Mouse (Mus musculus) cerebellum, adult 2 months (tissue): Measurements from ENCODE around the gene C6. TPM values are rescaled to one million over a fixed set of nuclear protein-coding genes. Genes with fewer than 3 reads are reported as not detected.

Experiments
- DNase-seq, 2 experiments: peaks; one replicate each; pipeline ENCODE4 v3.0.0; 2021
- H3K27ac ChIP-seq: fragments of 200-500 bp; 2 replicates; pipeline ENCODE4 v1.5.1; 2012; ENCODE audit warnings: low read length, control low read depth, inconsistent platforms; ENCODE audit not compliant: insufficient read depth
- H3K27me3 ChIP-seq: fragments of 200-500 bp; 2 replicates; pipeline ENCODE4 v1.6.1; 2012; ENCODE audit warnings: inconsistent platforms, mild to moderate bottlenecking, low read length, moderate library complexity; ENCODE audit not compliant: control insufficient read depth, insufficient read depth
- H3K4me1 ChIP-seq: fragments of 200-500 bp; 2 replicates; pipeline ENCODE4 v1.6.1; 2011; ENCODE audit warnings: low read length; ENCODE audit not compliant: control insufficient read depth, insufficient read depth
- H3K4me3 ChIP-seq: fragments of 200-500 bp; replicated peaks from 2 replicates; pipeline ENCODE3; 2011; ENCODE audit warnings: mild to moderate bottlenecking, low read depth, low read length, control low read depth; ENCODE audit not compliant: insufficient read depth
- CTCF ChIP-seq: fragments of 200-500 bp; IDR thresholded peaks from 2 replicates; pipeline ENCODE4 v1.5.1; 2011; ENCODE audit warnings: low read depth, mild to moderate bottlenecking, control low read depth, low read length, moderate library complexity, borderline replicate concordance; ENCODE audit not compliant: insufficient read depth
- POLR2A ChIP-seq: fragments of 200-500 bp; IDR thresholded peaks from 2 replicates; pipeline ENCODE4 v1.6.1; 2011; ENCODE audit warnings: low read length, control low read depth, borderline replicate concordance; ENCODE audit not compliant: insufficient read depth
- WGBS: fragments of 180-500 bp; shearing (Covaris S2); methylation state at CpG from one replicate; pipeline ENCODE4 v1.1.7; 2018; 5-methylcytosine and 5-hydroxymethylcytosine counted together
- polyA plus RNA-seq: library from polyadenylated mRNA; depleted of rRNA; stranded (reverse); fragments of >200 nt; gene quantifications from 2 replicates; pipeline ENCODE4 v1.2.3, GENCODE M21; 2012; rRNA removed

C6 gene
- not detected in 2 replicates for polyA plus RNA-seq

- Histone ChIP-seq H3K27ac (no peak within 1 kb of the TSS), H3K4me3 (no peak within 1 kb of the TSS), H3K4me1 (no peaks in the 10 kb centered on the region), H3K27me3 (no peaks in the 10 kb centered on the region)
- 90% methylated on average over 9 of the region's 9 CpGs for WGBS
- DNase-seq = no peak
- TF ChIP-seq POLR2A = no peak
- TF ChIP-seq CTCF = no peak
These were observed at the start of gene C6 for GRCm38 (mm10) chr15:4726830-4727310. TSS of gene C6 (plus strand) at chr15:4727175.

- Histone ChIP-seq H3K4me1 (no peaks in the 10 kb centered on the region), H3K27ac (no peak overlapping the region), H3K4me3 (no peak overlapping the region), H3K27me3 (no peaks in the 10 kb centered on the region)
- no peak for DNase-seq
- TF ChIP-seq CTCF (no peak), POLR2A (no peak)
- 87% methylated on average over 4 of the region's 4 CpGs for WGBS
These were observed 29.4 kb upstream of the C6 start for GRCm38 (mm10) chr15:4697604-4698003.

GRCm38 (mm10) chr15:4734150-4734549 lies 7.2 kb downstream of the C6 start:
- no peak for TF ChIP-seq CTCF
- TF ChIP-seq POLR2A = no peak
- H3K27ac ChIP-seq = no peak overlapping the region
- no peak for DNase-seq
- WGBS = 93% methylated on average over 1 of the region's 1 CpGs
- no peak overlapping the region for H3K4me3 ChIP-seq
- no peaks in the 10 kb centered on the region for H3K27me3 ChIP-seq
- H3K4me1 ChIP-seq = no peaks in the 10 kb centered on the region

GRCm38 (mm10) chr15:4734996-4735609 lies 8.1 kb downstream of the C6 start:
- Histone ChIP-seq H3K27ac (no peak overlapping the region), H3K27me3 (no peaks in the 10 kb centered on the region), H3K4me3 (no peak overlapping the region), H3K4me1 (no peaks in the 10 kb centered on the region)
- no peak for DNase-seq
- TF ChIP-seq POLR2A = no peak
- 83% methylated on average over 2 of the region's 2 CpGs for WGBS

- TF ChIP-seq POLR2A (no peak), CTCF (no peak)
- no peaks in the 10 kb centered on the region for H3K27me3 ChIP-seq
- H3K4me3 ChIP-seq = no peak overlapping the region
- 87% methylated on average over 3 of the region's 3 CpGs for WGBS
- no peaks in the 10 kb centered on the region for H3K4me1 ChIP-seq
- no peak for DNase-seq
- no peak overlapping the region for H3K27ac ChIP-seq
These were observed 20.7 kb downstream of the C6 start for GRCm38 (mm10) chr15:4747656-4748055.

- TF ChIP-seq CTCF (no peak), POLR2A (no peak)
- 69% methylated on average over 3 of the region's 3 CpGs for WGBS
- DNase-seq = no peak
- Histone ChIP-seq H3K27me3 (no peaks in the 10 kb centered on the region), H3K4me1 (no peaks in the 10 kb centered on the region), H3K4me3 (no peak overlapping the region), H3K27ac (no peak overlapping the region)
These were observed 63.4 kb downstream of the C6 start for GRCm38 (mm10) chr15:4790378-4790777.

GRCm38 (mm10) chr15:4796861-4797260 lies 69.9 kb downstream of the C6 start:
- DNase-seq = no peak
- Histone ChIP-seq H3K4me1 (no peaks in the 10 kb centered on the region), H3K27ac (no peak overlapping the region), H3K4me3 (no peak overlapping the region), H3K27me3 (no peaks in the 10 kb centered on the region)
- TF ChIP-seq POLR2A = no peak
- no peak for TF ChIP-seq CTCF
- 74% methylated on average over 4 of the region's 4 CpGs for WGBS

- H3K4me1 ChIP-seq = peaks cover 3% of the 10 kb centered on the region; the same call in 1 of the 2 replicates
- H3K4me3 ChIP-seq = no peak overlapping the region
- 97% methylated on average over 2 of the region's 2 CpGs for WGBS
- no peak overlapping the region for H3K27ac ChIP-seq
- DNase-seq = no peak
- no peaks in the 10 kb centered on the region for H3K27me3 ChIP-seq
- TF ChIP-seq POLR2A (no peak), CTCF (no peak)
These were observed 77.3 kb downstream of the C6 start for GRCm38 (mm10) chr15:4804256-4804655.
